Mouse (Mus musculus) neural tube, embryonic 12.5 days (tissue): ENCODE measurements around the gene E2f2. TPM values are rescaled to one million over a fixed set of nuclear protein-coding genes. Genes with fewer than 3 reads are reported as not detected.

Experiments
- ATAC-seq: fragments of 200-750 bp; cut with Nextera tagmentation; 2 replicates; pipeline ENCODE4 v1.8.0; 2017; ENCODE audit warnings: low read depth, mild to moderate bottlenecking, moderate TSS enrichment, moderate library complexity; ENCODE audit not compliant: low FRiP score
- H3K27ac ChIP-seq: fragments of 300-500 bp; sonication (generic); 2 replicates; pipeline ENCODE4 v1.5.1; 2016
- H3K27me3 ChIP-seq: fragments of 300-500 bp; sonication (generic); replicated peaks from 2 replicates; pipeline ENCODE4 v1.6.1; 2016; ENCODE audit warnings: mild to moderate bottlenecking
- H3K36me3 ChIP-seq: fragments of 300-500 bp; sonication (generic); 2 replicates; pipeline ENCODE4 v1.6.1; 2016; ENCODE audit warnings: mild to moderate bottlenecking
- H3K4me1 ChIP-seq: fragments of 300-500 bp; sonication (generic); 2 replicates; pipeline ENCODE4 v1.6.1; 2016
- H3K4me2 ChIP-seq: fragments of 300-500 bp; sonication (generic); replicated peaks from 2 replicates; pipeline ENCODE4 v1.6.1; 2016; ENCODE audit warnings: mild to moderate bottlenecking
- H3K4me3 ChIP-seq: fragments of 300-500 bp; sonication (generic); 2 replicates; pipeline ENCODE4 v1.5.1; 2016
- H3K9ac ChIP-seq: fragments of 300-500 bp; sonication (generic); 2 replicates; pipeline ENCODE4 v1.6.1; 2016; ENCODE audit warnings: mild to moderate bottlenecking
- H3K9me3 ChIP-seq: fragments of 300-500 bp; sonication (generic); 2 replicates; pipeline ENCODE4 v1.6.1; 2016; ENCODE audit warnings: mild to moderate bottlenecking
- WGBS: fragments of 180-500 bp; shearing (Covaris S2); methylation state at CpG from one replicate; pipeline ENCODE4 v1.1.7; 2016; 5-methylcytosine and 5-hydroxymethylcytosine counted together
- polyA plus RNA-seq: library from polyadenylated mRNA; unstranded; fragments of >200 nt; fragmentation: Nextera tagmentation; extraction: Ambion mirVana; gene quantifications from 2 replicates; pipeline ENCODE4 v1.2.1, GENCODE M21; 2016

Gene E2f2
- polyA plus RNA-seq, 1 experiment from 2014 or later: 10.4 TPM

DNA sequence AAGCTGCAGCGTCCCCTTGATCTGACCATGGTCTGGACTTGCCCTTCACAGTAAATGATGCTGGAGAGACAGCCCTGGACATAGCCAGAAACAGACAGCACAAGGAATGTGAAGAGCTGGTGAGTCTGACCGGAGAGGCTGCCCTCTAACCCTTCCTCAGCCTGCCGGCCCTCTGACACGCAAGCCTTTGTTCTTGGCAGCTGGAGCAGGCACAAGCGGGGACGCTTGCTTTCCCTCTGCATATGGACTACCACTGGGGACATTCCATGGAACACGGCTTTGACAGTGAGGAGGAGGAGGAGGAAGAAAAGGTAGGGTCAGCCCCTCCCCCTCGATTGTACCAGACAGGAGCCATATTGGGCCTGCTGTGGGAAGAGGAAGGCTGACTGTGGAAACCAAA lies 68.8 kb downstream of the E2f2 start:
- 40% methylated on average over 8 of the region's 8 CpGs for WGBS
- H3K4me1 ChIP-seq: peaks cover 9% of the 10 kb centered on the region; the same call in 1 of the 2 replicates
- ATAC-seq: no peak
- no peaks in the 10 kb centered on the region for H3K9me3 ChIP-seq
- peaks cover 20% of the 10 kb centered on the region; the same call in 1 of the 2 replicates for H3K36me3 ChIP-seq
- no peak overlapping the region for H3K9ac ChIP-seq
- H3K27ac ChIP-seq: no peak overlapping the region
- H3K27me3 ChIP-seq: peaks cover 34% of the 10 kb centered on the region
- H3K4me2 ChIP-seq: no peak overlapping the region
- no peak overlapping the region for H3K4me3 ChIP-seq

DNA sequence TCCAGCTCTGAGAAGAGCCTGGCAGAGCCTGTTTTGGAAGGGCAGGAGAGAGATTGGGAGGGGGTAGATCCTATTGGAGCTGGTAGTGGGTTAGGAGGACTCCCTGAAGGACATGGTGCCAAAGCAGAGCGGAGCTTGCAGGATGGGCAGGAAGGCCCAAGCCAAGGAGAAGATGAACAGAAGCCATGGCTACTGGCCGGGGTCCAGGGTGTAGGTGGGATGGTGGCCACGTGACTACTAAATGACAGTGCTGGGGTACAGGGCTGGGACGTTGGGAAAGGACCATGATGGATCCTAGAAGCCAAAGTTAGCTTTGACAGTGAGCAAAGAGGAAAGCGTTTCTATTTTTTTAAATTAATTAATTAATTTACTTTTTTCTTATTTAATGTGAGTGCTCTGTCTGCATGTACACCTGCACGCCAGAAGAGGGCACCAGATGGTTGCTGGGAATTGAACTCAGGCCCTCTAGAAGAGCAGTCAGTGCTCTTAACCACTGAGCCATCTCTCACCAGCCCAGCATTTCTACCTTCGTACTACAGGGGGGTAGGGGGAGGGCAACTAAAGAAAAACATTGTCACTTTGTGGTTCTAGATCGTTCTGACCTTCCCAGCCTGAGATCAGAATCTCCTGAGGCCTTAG lies 70.0 kb downstream of the E2f2 start:
- no peak for ATAC-seq
- no peak overlapping the region for H3K9ac ChIP-seq
- no peaks in the 10 kb centered on the region for H3K9me3 ChIP-seq
- peaks cover 20% of the 10 kb centered on the region for H3K4me1 ChIP-seq
- peaks cover 42% of the 10 kb centered on the region for H3K27me3 ChIP-seq
- no peak overlapping the region for H3K4me2 ChIP-seq
- peaks cover 18% of the 10 kb centered on the region; the same call in 1 of the 2 replicates for H3K36me3 ChIP-seq
- H3K27ac ChIP-seq: no peak overlapping the region
- H3K4me3 ChIP-seq: no peak overlapping the region
- WGBS: 50% methylated on average over 8 of the region's 8 CpGs

DNA sequence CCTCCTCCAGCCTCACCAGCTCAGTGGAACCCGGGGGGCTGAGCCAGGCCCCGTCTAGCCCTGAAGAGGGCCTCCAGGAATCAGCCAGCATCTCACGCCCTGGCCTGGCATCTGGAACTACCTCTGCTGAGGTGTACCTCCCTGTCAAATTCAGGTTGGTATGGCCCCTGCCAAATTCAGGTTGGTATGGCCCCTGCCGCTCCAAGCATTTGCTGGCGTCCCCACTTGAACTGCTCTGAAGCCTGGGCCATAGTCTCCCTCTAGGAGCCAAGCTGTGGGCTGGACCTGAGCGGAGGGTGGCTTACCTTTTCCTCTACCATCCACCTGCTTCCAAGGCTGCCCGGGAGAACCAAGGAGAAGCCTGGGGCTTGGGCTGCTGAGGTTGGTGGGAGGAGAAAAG lies 70.5 kb downstream of the E2f2 start:
- H3K9ac ChIP-seq: no peak overlapping the region
- H3K36me3 ChIP-seq: peaks cover 18% of the 10 kb centered on the region; the same call in 1 of the 2 replicates
- no peaks in the 10 kb centered on the region for H3K9me3 ChIP-seq
- no peak overlapping the region for H3K4me2 ChIP-seq
- H3K4me3 ChIP-seq: no peak overlapping the region
- peaks cover 26% of the 10 kb centered on the region for H3K4me1 ChIP-seq
- peaks cover 42% of the 10 kb centered on the region for H3K27me3 ChIP-seq
- no peak overlapping the region for H3K27ac ChIP-seq
- no peak for ATAC-seq
- WGBS: 79% methylated on average over 7 of the region's 7 CpGs

DNA sequence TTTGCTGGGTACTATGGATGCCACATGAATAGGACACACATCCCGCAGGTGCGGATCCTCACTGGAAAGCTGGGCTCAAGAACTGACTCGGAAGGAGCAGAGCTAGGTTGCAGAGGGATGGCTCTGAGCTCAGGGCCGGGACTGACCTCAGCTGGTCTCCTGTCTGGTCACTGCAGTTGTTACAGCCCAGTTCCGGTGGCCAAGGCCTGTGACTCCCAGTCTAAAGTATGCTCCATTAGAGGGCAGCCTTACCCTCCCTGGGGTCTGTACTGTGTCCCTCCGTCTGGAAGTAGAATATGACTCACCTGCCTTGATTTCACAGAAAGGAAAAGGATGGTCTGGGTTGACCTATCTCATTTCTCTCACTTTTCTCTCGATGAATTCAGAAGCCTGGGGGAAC lies 72.0 kb downstream of the E2f2 start:
- Histone ChIP-seq H3K4me3 (no peak overlapping the region), H3K4me1 (peaks cover 29% of the 10 kb centered on the region), H3K9ac (no peak overlapping the region), H3K36me3 (peaks cover 18% of the 10 kb centered on the region; the same call in 1 of the 2 replicates), H3K9me3 (no peaks in the 10 kb centered on the region), H3K4me2 (no peak overlapping the region), H3K27ac (no peak overlapping the region), H3K27me3 (peaks cover 42% of the 10 kb centered on the region)
- WGBS: 63% methylated on average over 7 of the region's 7 CpGs
- no peak for ATAC-seq

Other genes starting within 250 kb of the E2f2 start
- 55.9 and 56.6 TPM in 2 replicates for gene Hmgcl, start 225.9 kb upstream of the E2f2 start, polyA plus RNA-seq
- gene Gale, start 208.7 kb upstream of the E2f2 start, polyA plus RNA-seq: 34.8 and 38.9 TPM in 2 replicates
- gene Lypla2, start 199.8 kb upstream of the E2f2 start, polyA plus RNA-seq: 189 and 194 TPM in 2 replicates
- gene Pithd1, start 185.1 kb upstream of the E2f2 start, polyA plus RNA-seq: 63.2 and 63.3 TPM in 2 replicates
- gene Eloa, start 150.6 kb upstream of the E2f2 start, polyA plus RNA-seq: 32.1 and 35.0 TPM in 2 replicates
- gene Rpl11, start 119.0 kb upstream of the E2f2 start, polyA plus RNA-seq: 293 and 294 TPM in 2 replicates
- 325 and 330 TPM in 2 replicates for gene Id3, start 28.9 kb upstream of the E2f2 start, polyA plus RNA-seq
- gene Asap3, start 34.0 kb downstream of the E2f2 start, polyA plus RNA-seq: 10.4 and 11.4 TPM in 2 replicates
- 3.0 and 4.5 TPM in 2 replicates for gene Tcea3, start 75.3 kb downstream of the E2f2 start, polyA plus RNA-seq
- gene Zfp46, start 112.3 kb downstream of the E2f2 start, polyA plus RNA-seq: 38.3 and 39.7 TPM in 2 replicates
- 221 and 229 TPM in 2 replicates for gene Hnrnpr, start 138.5 kb downstream of the E2f2 start, polyA plus RNA-seq